Mouse (Mus musculus): ENCODE data around the gene Sdhaf2. TPM values are rescaled to one million over a fixed set of nuclear protein-coding genes. Genes with fewer than 3 reads are reported as not detected.

Gene Sdhaf2
- total and polyA plus RNA-seq, 3 experiments: 68.5 to 74.6 TPM; not detected in 1

DNA sequence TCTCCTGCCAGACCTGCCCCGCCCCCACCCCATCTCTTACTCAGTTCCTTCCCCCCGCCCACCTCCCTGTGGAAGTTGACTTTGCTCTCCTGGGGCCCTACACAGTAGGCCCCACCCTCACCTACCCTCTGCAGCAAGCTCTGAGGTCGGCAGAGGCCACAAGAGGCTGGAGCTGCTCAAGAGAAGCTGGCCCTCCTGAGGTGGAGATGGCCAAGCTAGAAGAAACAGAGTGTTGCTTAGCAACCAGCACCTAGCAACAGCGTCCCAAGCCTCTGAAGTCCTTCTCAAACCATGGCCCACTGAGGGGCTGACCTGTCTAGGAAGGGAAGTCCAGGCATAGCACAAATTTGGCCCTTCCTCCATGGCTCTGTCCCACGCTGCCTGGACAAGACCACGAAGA lies 43.2 kb downstream of the Sdhaf2 start, which contains the start of gene Ppp1r32:
TSS of gene Ppp1r32 (minus strand) at position 226 of the 400 bp plus-strand sequence.
- no peak within 1 kb of the TSS for H3K9ac ChIP-seq (ENCODE audit: control insufficient read depth, low read depth, low read length, poor library complexity, severe bottlenecking)
- H3K79me2 ChIP-seq (ENCODE audit: control insufficient read depth, insufficient read depth, low read length, poor library complexity): no peaks in the 10 kb centered on the region
- no peaks in the 10 kb centered on the region for H3K9me3 ChIP-seq (replicated peaks; ENCODE audit: insufficient read depth, low read length)
- TF ChIP-seq POLR2AphosphoS2 (IDR thresholded peaks at IDR 0.05; ENCODE audit: low read length) (no peak), E2F4 (IDR thresholded peaks at IDR 0.05; ENCODE audit: borderline replicate concordance, low read depth, low read length) (no peak), BHLHE40 (IDR thresholded peaks at IDR 0.05; ENCODE audit: borderline replicate concordance, low read depth, low read length) (no peak), TAL1 (IDR thresholded peaks at IDR 0.05; ENCODE audit: low read length) (no peak), NELFE (IDR thresholded peaks at IDR 0.05; ENCODE audit: low read depth, low read length) (no peak), KAT2A (conservative IDR thresholded peaks at IDR 0.05; ENCODE audit: low read depth, low read length) (no peak), MAX (IDR thresholded peaks at IDR 0.05; ENCODE audit: low read length) (no peak), ZNF384 (IDR thresholded peaks at IDR 0.05; ENCODE audit: low read depth, low read length) (no peak), RCOR1 (IDR thresholded peaks at IDR 0.05; ENCODE audit: low read depth, low read length) (no peak), MYC (IDR thresholded peaks at IDR 0.05; ENCODE audit: low read depth, low read length) (no peak), ZC3H11A (IDR thresholded peaks at IDR 0.05; ENCODE audit: low read depth, low read length) (no peak), MXI1 (IDR thresholded peaks at IDR 0.05; ENCODE audit: low read depth, low read length) (no peak), HCFC1 (IDR thresholded peaks at IDR 0.05; ENCODE audit: low read depth, low read length) (no peak), SMC3 (IDR thresholded peaks at IDR 0.05; ENCODE audit: low read depth, low read length) (no peak), MEF2A (IDR thresholded peaks at IDR 0.05; ENCODE audit: extremely low read depth, insufficient replicate concordance, low read depth, low read length, poor library complexity, severe bottlenecking) (no peak), MAFK (IDR thresholded peaks at IDR 0.05; ENCODE audit: borderline replicate concordance, low read depth, low read length) (no peak), NRF1 (IDR thresholded peaks at IDR 0.05; ENCODE audit: insufficient read depth, low read depth, low read length, poor library complexity, severe bottlenecking) (no peak), USF1 (IDR thresholded peaks at IDR 0.05; ENCODE audit: low read depth, low read length) (no peak), SIN3A (IDR thresholded peaks at IDR 0.05; ENCODE audit: low read length) (no peak)
- no peak for DNase-seq (ENCODE audit: low read depth, low spot score)
- H3K4me1 ChIP-seq (ENCODE audit: control insufficient read depth in 1 of 2, insufficient read depth in 2 of 2, low read length in 2 of 2): no peaks in the 10 kb centered on the region
- no peaks in the 10 kb centered on the region; a peak in 1 of 4 replicates for H3K27me3 ChIP-seq (ENCODE audit: control insufficient read depth in 1 of 2, insufficient read depth in 2 of 2, low read length in 2 of 2)
- no peak within 1 kb of the TSS for H3K27ac ChIP-seq (ENCODE audit: control insufficient read depth, low read depth, low read length)
- H3K36me3 ChIP-seq (ENCODE audit: control insufficient read depth in 1 of 2, insufficient read depth in 2 of 2, low read length in 2 of 2): no peaks in the 10 kb centered on the region
- H3K4me3 ChIP-seq (ENCODE audit: control insufficient read depth in 1 of 2, insufficient read depth in 1 of 2, low read depth in 2 of 2, low read length in 2 of 2): no peak within 1 kb of the TSS

DNA sequence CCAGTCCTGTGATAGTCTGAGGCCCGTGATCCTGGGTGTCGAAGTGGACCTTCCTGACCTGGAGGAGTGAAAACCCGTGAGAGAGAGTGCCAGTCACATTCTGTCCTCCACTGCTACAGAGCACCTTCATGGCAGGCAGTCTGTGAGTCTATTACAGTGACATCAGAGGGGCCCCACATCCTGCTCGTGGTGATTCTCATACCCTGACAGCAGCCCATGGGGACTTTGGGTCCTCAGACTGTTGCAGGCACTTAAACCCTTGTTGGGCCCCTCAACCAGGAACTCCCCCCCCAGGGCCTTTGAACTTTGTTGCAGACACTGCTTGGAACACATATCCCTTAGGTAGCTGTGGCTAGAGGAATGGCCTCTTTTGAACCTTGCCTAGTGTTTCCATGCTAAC lies 46.4 kb downstream of the Sdhaf2 start:
- Histone ChIP-seq H3K4me1 (ENCODE audit: control insufficient read depth in 1 of 2, insufficient read depth in 2 of 2, low read length in 2 of 2) (no peaks in the 10 kb centered on the region), H3K36me3 (ENCODE audit: control insufficient read depth in 1 of 2, insufficient read depth in 2 of 2, low read length in 2 of 2) (no peaks in the 10 kb centered on the region), H3K9me3 (replicated peaks; ENCODE audit: insufficient read depth, low read length) (no peaks in the 10 kb centered on the region), H3K9ac (ENCODE audit: control insufficient read depth, low read depth, low read length, poor library complexity, severe bottlenecking) (no peak overlapping the region), H3K27me3 (ENCODE audit: control insufficient read depth in 1 of 2, insufficient read depth in 2 of 2, low read length in 2 of 2) (peaks cover 0 to 2% of the 10 kb centered on the region in 2 experiments; a peak in 2 of 4 replicates), H3K4me3 (ENCODE audit: control insufficient read depth in 1 of 2, insufficient read depth in 1 of 2, low read depth in 2 of 2, low read length in 2 of 2) (no peak overlapping the region), H3K27ac (ENCODE audit: control insufficient read depth, low read depth, low read length) (no peak overlapping the region), H3K79me2 (ENCODE audit: control insufficient read depth, insufficient read depth, low read length, poor library complexity) (no peaks in the 10 kb centered on the region)
- TF ChIP-seq GABPA (IDR thresholded peaks at IDR 0.05; ENCODE audit: low read depth, low read length): no peak
- no peak for TF ChIP-seq POLR2AphosphoS5 (IDR thresholded peaks at IDR 0.05; ENCODE audit: borderline replicate concordance, low read depth, low read length)
- no peak for TF ChIP-seq RCOR1 (IDR thresholded peaks at IDR 0.05; ENCODE audit: low read depth, low read length)
- no peak for TF ChIP-seq SIN3A (IDR thresholded peaks at IDR 0.05; ENCODE audit: low read length)
- no peak for DNase-seq (ENCODE audit: low read depth, low spot score)

All from MEL (cell line).